Mouse (Mus musculus) kidney, adult 2 months (tissue): ENCODE data around the gene Cnn1.

Experiments used
- CTCF ChIP-seq: fragments of 200-500 bp; conservative IDR thresholded peaks from 2 replicates; pipeline ENCODE4 v1.5.1; 2011; ENCODE audit warnings: low read depth, mild to moderate bottlenecking, control low read depth, low read length, moderate library complexity, mixed read lengths; ENCODE audit not compliant: insufficient read depth, insufficient read length
- POLR2A ChIP-seq: fragments of 200-500 bp; IDR thresholded peaks from one replicate; pipeline ENCODE4 v1.6.1; 2011; ENCODE audit warnings: low read depth, low read length, control low read depth

GRCm38 (mm10) chr9:22119543-22119942 is 20.5 kb downstream of the Cnn1 start:
- TF ChIP-seq CTCF (no peak), POLR2A (no peak)
